Mouse (Mus musculus) CH12.LX (cell line): ENCODE data around the gene Avpi1. TPM values are rescaled to one million over a fixed set of nuclear protein-coding genes. Genes with fewer than 3 reads are reported as not detected.

Source experiments
- DNase-seq: peaks from one replicate; pipeline ENCODE4 v3.0.0-alpha.2; 2013; ENCODE audit errors: extremely low read depth
- H3K27ac ChIP-seq: 2 replicates; pipeline ENCODE4 v1.5.1; 2012; ENCODE audit warnings: low read depth, mild to moderate bottlenecking, control low read depth, moderate library complexity; ENCODE audit not compliant: insufficient read depth
- H3K27me3 ChIP-seq: replicated peaks from 2 replicates; pipeline ENCODE3; 2012; ENCODE audit warnings: inconsistent platforms
- H3K36me3 ChIP-seq, 2 experiments: replicated peaks in 1 of 2; 2 replicates each; pipeline versions ENCODE3 to v1.6.1; 2012; ENCODE audit warnings: inconsistent platforms in 1 of 2, low read length in 1 of 2, mild to moderate bottlenecking in 1 of 2, mixed read lengths in 1 of 2, moderate library complexity in 1 of 2; ENCODE audit not compliant: control insufficient read depth in 1 of 2, insufficient read depth in 1 of 2
- H3K4me1 ChIP-seq, 2 experiments: 2 replicates each; pipeline ENCODE4 v1.6.1; 2012; ENCODE audit warnings: inconsistent platforms in 1 of 2, moderate library complexity in 1 of 2; ENCODE audit not compliant: insufficient read depth in 2 of 2, control insufficient read depth in 1 of 2
- H3K4me2 ChIP-seq: 2 replicates; pipeline ENCODE4 v1.6.1; 2012; ENCODE audit warnings: low read depth, mild to moderate bottlenecking, control low read depth; ENCODE audit not compliant: poor library complexity, insufficient read depth, severe bottlenecking
- H3K4me3 ChIP-seq, 3 experiments: fragments of 150-350 bp in 1 of 3; sonication (generic) in 1 of 3; replicated peaks in 1 of 3; 2 replicates each; pipeline versions ENCODE3 to v1.5.1; 2011 to 2012; ENCODE audit warnings: low read depth in 2 of 3, low read length in 2 of 3, mild to moderate bottlenecking in 2 of 3, moderate library complexity in 2 of 3, control low read depth in 1 of 3, improper control_type of control experiment in 1 of 3, inconsistent platforms in 1 of 3, mixed read lengths in 1 of 3; ENCODE audit not compliant: poor library complexity in 1 of 3
- H3K79me2 ChIP-seq: replicated peaks from 2 replicates; pipeline ENCODE4 v1.6.1; 2012; ENCODE audit warnings: mild to moderate bottlenecking, moderate library complexity; ENCODE audit not compliant: control insufficient read depth, poor library complexity, insufficient read depth, severe bottlenecking; ENCODE audit errors: extremely low read depth
- H3K9ac ChIP-seq: 2 replicates; pipeline ENCODE4 v1.6.1; 2012; ENCODE audit warnings: low read depth, mild to moderate bottlenecking, control low read depth, moderate library complexity; ENCODE audit not compliant: insufficient read depth
- H3K9me3 ChIP-seq: replicated peaks from 2 replicates; pipeline ENCODE3; 2012; ENCODE audit warnings: low read length, inconsistent platforms, mixed read lengths
- BHLHE40 ChIP-seq: IDR thresholded peaks from 2 replicates; pipeline ENCODE4 v1.6.1; 2011; ENCODE audit warnings: mild to moderate bottlenecking, low read depth, low read length, improper control_type of control experiment
- CTCF ChIP-seq, 2 experiments: IDR thresholded peaks in 1 of 2; conservative IDR thresholded peaks in 1 of 2; 2 replicates each; pipeline ENCODE4 v1.5.1; 2011 to 2012; ENCODE audit warnings: low read depth in 2 of 2, low read length in 2 of 2, improper control_type of control experiment in 1 of 2, inconsistent platforms in 1 of 2, mild to moderate bottlenecking in 1 of 2, moderate library complexity in 1 of 2
- GABPA ChIP-seq: IDR thresholded peaks from 2 replicates; pipeline ENCODE4 v1.6.1; 2012; ENCODE audit warnings: low read depth, low read length, improper control_type of control experiment, inconsistent platforms; ENCODE audit not compliant: insufficient replicate concordance
- HCFC1 ChIP-seq: IDR thresholded peaks from 2 replicates; pipeline ENCODE4 v1.6.1; 2012; ENCODE audit warnings: low read depth, mild to moderate bottlenecking, inconsistent platforms, low read length, improper control_type of control experiment
- IRF4 ChIP-seq: IDR thresholded peaks from 2 replicates; pipeline ENCODE4 v1.6.1; 2014; ENCODE audit warnings: low read depth, mild to moderate bottlenecking, inconsistent platforms, low read length, improper control_type of control experiment
- JUND ChIP-seq: conservative IDR thresholded peaks from 2 replicates; pipeline ENCODE4 v1.6.1; 2011; ENCODE audit warnings: low read depth, low read length, improper control_type of control experiment
- KAT2A ChIP-seq: IDR thresholded peaks from 2 replicates; pipeline ENCODE4 v1.6.1; 2012; ENCODE audit warnings: low read length, improper control_type of control experiment, inconsistent platforms; ENCODE audit not compliant: insufficient replicate concordance
- MYC ChIP-seq: IDR thresholded peaks from 2 replicates; pipeline ENCODE4 v1.6.1; 2011; ENCODE audit warnings: low read depth, mild to moderate bottlenecking, improper control_type of control experiment, low read length
- TCF12 ChIP-seq: IDR thresholded peaks from 2 replicates; pipeline ENCODE4 v1.6.1; 2014; ENCODE audit warnings: low read depth, mild to moderate bottlenecking, inconsistent platforms, low read length, improper control_type of control experiment
- UBTF ChIP-seq: IDR thresholded peaks from 2 replicates; pipeline ENCODE4 v1.6.1; 2012; ENCODE audit warnings: low read depth, mild to moderate bottlenecking, inconsistent platforms, low read length, improper control_type of control experiment, moderate library complexity
- USF1 ChIP-seq: IDR thresholded peaks from 2 replicates; pipeline ENCODE4 v1.6.1; 2014; ENCODE audit warnings: low read depth, mild to moderate bottlenecking, inconsistent platforms, low read length, improper control_type of control experiment
- ZMIZ1 ChIP-seq: IDR thresholded peaks from 2 replicates; pipeline ENCODE4 v1.6.1; 2012; ENCODE audit warnings: low read depth, mild to moderate bottlenecking, inconsistent platforms, low read length, improper control_type of control experiment
- ZNF384 ChIP-seq: IDR thresholded peaks from 2 replicates; pipeline ENCODE4 v1.6.1; 2012; ENCODE audit warnings: low read depth, low read length, improper control_type of control experiment, inconsistent platforms
- dilution Hi-C: fragments of 300-500 bp; cut with MboI; formaldehyde crosslinking; loops from 2 replicates; pipeline ENCODE4 v1.14.3; 2020; ENCODE audit warnings: low sequenced_read_pairs; ENCODE audit not compliant: extremely low pct_unique_long_range_greater_than_20kb, extremely low pct_ligation_motif_present
- in situ Hi-C: fragments of 300-500 bp; cut with MboI; formaldehyde crosslinking; loops from 3 replicates; pipeline ENCODE4 v1.14.3; 2019; ENCODE audit warnings: low sequenced_read_pairs, low pct_ligation_motif_present, low pct_unique_long_range_greater_than_20kb, mixed read lengths
- polyA plus RNA-seq: library from polyadenylated mRNA; unstranded; fragments of >175 nt; gene quantifications from 2 replicates; pipeline ENCODE4 v1.2.1, GENCODE M21; 2012; ENCODE audit warnings: low read depth; ENCODE audit not compliant: insufficient read length
- total RNA-seq, 2 experiments: library from RNA; depleted of rRNA; stranded (reverse); fragments of 300-350 nt in 1 of 2; fragments of >200 nt in 1 of 2; gene quantifications; 2 replicates each; pipeline ENCODE4 v1.2.3; 2012 to 2014

The Avpi1 gene
- total and polyA plus RNA-seq, 3 experiments: 5.9 to 9.3 (median 9.0) TPM

- Histone ChIP-seq H3K79me2 (no peaks in the 10 kb centered on the region), H3K4me1 (peaks cover 8 to 30% of the 10 kb centered on the region in 2 experiments), H3K36me3 (peaks cover 0 to 14% of the 10 kb centered on the region in 2 experiments), H3K4me3 (peak overlapping the region; percentile 23 to 64 (median 61)), H3K9ac (no peak overlapping the region), H3K9me3 (no peaks in the 10 kb centered on the region), H3K27ac (peak overlapping the region; percentile 5; the same call in 1 of the 2 replicates), H3K27me3 (no peaks in the 10 kb centered on the region), H3K4me2 (peak overlapping the region; percentile 96)
- no peak for DNase-seq
- in situ Hi-C loops (no loop called here), dilution Hi-C loops (no loop called here)
- TF ChIP-seq HCFC1 (no peak), IRF4 (no peak), UBTF (no peak), KAT2A (no peak), CTCF (conservative IDR thresholded peaks at IDR 0.05 in 1 of 2, IDR thresholded peaks at IDR 0.05 in 1 of 2; ENCODE audit: low read depth in 2 of 2, low read length in 2 of 2) (no peak), GABPA (no peak), ZNF384 (no peak), ZMIZ1 (no peak), BHLHE40 (no peak), USF1 (no peak), TCF12 (no peak)
Observed at GRCm38 (mm10) chr19:42129509-42130293, 842 bp upstream of the Avpi1 start.

GRCm38 (mm10) chr19:42128052-42128740, 663 bp downstream of the Avpi1 start:
- TF ChIP-seq BHLHE40 (0 out of 2 replicates have a peak, but pooled peaks have one; percentile 9), KAT2A (no peak), HCFC1 (no peak), ZMIZ1 (0 out of 2 replicates have a peak, but pooled peaks have one; percentile 11), ZNF384 (no peak), JUND (no peak), MYC (no peak)
- Histone ChIP-seq H3K27me3 (no peaks in the 10 kb centered on the region), H3K79me2 (no peaks in the 10 kb centered on the region), H3K4me3 (peak overlapping the region; percentile 57 to 64 (median 61)), H3K27ac (no peak overlapping the region), H3K9ac (peak overlapping the region; percentile 61), H3K36me3 (peaks cover 8 to 29% of the 10 kb centered on the region in 2 experiments), H3K4me2 (peak overlapping the region; percentile 96), H3K9me3 (no peaks in the 10 kb centered on the region), H3K4me1 (peaks cover 8 to 30% of the 10 kb centered on the region in 2 experiments)
- dilution Hi-C loops: no loop called here
- in situ Hi-C loops: no loop called here
- no peak for DNase-seq
